Mouse (Mus musculus): ENCODE results near the gene Dcaf12l1. TPM values are rescaled to one million over a fixed set of nuclear protein-coding genes. Genes with fewer than 3 reads are reported as not detected.

Dcaf12l1 gene
- polyA plus RNA-seq (2012; rRNA removed): 2.8 and 4.9 TPM in 2 replicates

GRCm38 (mm10) chrX:44789761-44790411, at the start of gene Dcaf12l1:
Gene Dcaf12l1 (minus strand): TSS chrX:44790197.

